Mouse (Mus musculus): Measurements from ENCODE around the gene Elof1. TPM values are rescaled to one million over a fixed set of nuclear protein-coding genes. Genes with fewer than 3 reads are reported as not detected.

Gene Elof1
- polyA plus RNA-seq, 1 experiment from 2014 or later: 217 TPM

DNA sequence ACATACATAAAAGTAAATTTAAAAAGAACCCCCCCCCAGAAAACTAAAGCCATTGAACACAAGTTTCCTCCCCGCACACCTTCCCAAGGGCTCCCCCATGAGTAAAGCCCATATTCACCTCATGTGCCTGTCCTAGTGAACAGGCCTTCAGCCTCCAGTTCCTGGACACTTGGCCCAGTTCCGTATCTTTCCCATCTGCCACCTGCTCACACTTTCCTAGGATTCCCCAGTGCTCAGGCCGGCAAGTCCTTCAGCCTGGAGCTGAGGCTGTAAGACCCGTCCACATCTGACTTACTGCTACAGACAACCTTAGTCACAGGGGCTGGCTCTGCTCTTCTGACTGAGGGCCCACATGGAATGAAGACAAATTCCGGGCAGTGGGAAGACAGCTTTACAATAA is 22.8 kb upstream of the Elof1 start:
- H3K9me3 ChIP-seq (ENCODE audit: control insufficient read depth, low read length): no peaks in the 10 kb centered on the region
- H3K36me3 ChIP-seq (ENCODE audit: control insufficient read depth, insufficient read depth, low read length): no peaks in the 10 kb centered on the region
- no peak overlapping the region for H3K4me3 ChIP-seq (ENCODE audit: low read depth, low read length)
- H3K9ac ChIP-seq (ENCODE audit: low read length): no peak overlapping the region
- DNase-seq (ENCODE audit: low spot score) (no peak), ATAC-seq (ENCODE audit: insufficient read depth, low FRiP score, low TSS enrichment) (no peak)
- H3K27ac ChIP-seq (ENCODE audit: low read depth, low read length): no peak overlapping the region
- H3K4me1 ChIP-seq (ENCODE audit: control insufficient read depth, insufficient read depth, low read length): peaks cover 5% of the 10 kb centered on the region; the same call in 1 of the 2 replicates
- no peak overlapping the region for H3K4me2 ChIP-seq (ENCODE audit: low read depth)
- WGBS: 87% methylated on average over 5 of the region's 5 CpGs
- H3K27me3 ChIP-seq (ENCODE audit: control insufficient read depth, insufficient read depth, low read length): no peaks in the 10 kb centered on the region

DNA sequence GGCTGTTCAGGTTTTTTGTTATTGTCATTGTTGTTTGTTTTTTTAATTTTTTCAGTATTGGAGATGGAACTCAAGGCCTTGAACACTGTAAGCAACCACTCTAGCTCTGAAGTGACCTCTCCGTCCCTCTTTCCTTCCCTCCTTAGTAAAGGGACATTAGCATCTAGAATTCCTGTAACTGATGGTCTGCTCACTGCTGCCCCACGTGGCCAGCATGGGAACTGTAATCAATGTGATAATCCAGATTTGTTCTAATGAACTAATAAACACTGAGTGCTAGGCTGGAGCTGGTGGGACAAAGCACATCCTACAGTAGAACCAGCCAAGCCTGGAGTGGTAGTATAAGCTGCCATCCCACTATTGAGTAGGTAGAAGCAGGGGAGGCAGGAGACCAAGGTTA is 21.5 kb upstream of the Elof1 start:
- Histone ChIP-seq H3K9ac (ENCODE audit: low read length) (no peak overlapping the region), H3K4me3 (ENCODE audit: low read depth, low read length) (no peak overlapping the region), H3K27ac (ENCODE audit: low read depth, low read length) (no peak overlapping the region), H3K9me3 (ENCODE audit: control insufficient read depth, low read length) (no peaks in the 10 kb centered on the region), H3K36me3 (ENCODE audit: control insufficient read depth, insufficient read depth, low read length) (no peaks in the 10 kb centered on the region), H3K4me2 (ENCODE audit: low read depth) (no peak overlapping the region), H3K27me3 (ENCODE audit: control insufficient read depth, insufficient read depth, low read length) (no peaks in the 10 kb centered on the region), H3K4me1 (ENCODE audit: control insufficient read depth, insufficient read depth, low read length) (peaks cover 5% of the 10 kb centered on the region; the same call in 1 of the 2 replicates)
- DNase-seq (ENCODE audit: low spot score): peak; percentile 55
- 26% methylated on average over 2 of the region's 2 CpGs for WGBS
- ATAC-seq (ENCODE audit: insufficient read depth, low FRiP score, low TSS enrichment): no peak

DNA sequence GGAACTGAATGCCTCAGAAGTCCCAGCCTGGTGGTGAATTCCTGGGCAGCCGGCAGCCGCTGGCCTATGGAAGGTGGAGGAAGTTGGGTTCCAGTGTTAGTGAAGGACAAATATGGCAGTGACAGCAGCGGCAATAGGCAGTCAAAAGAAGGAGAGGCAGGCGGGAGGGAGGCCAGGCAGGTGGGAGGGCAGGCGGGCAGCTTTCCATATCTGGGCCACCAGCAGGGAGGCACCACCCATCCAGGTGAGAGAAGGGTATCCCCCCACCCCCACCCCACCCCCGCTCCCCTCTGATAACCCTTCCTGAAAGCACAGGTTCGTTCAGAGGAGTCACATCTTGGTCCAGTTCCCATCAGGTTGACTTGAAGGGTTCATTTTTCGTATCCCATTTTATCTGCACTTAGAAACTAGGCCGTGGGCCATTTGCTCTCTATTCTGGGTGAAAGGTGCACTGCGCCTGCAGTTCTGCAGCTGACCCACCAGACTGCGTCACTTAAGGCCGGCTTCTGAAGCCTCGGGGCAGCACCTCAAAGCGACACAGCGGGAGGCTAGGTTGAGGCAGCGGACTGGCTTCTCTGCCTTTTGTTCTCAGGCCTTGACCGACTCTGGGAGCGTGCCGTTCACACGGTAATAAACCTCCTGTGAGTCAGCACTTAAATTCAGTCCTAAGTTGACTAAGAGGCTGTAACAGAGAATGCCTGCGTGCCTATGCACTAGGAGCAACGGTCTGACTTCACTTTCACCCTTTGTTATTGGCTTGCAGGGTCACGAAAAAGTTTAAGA is 20.0 kb upstream of the Elof1 start:
- Histone ChIP-seq H3K4me1 (ENCODE audit: control insufficient read depth, insufficient read depth, low read length) (peaks cover 5% of the 10 kb centered on the region; the same call in 1 of the 2 replicates), H3K27me3 (ENCODE audit: control insufficient read depth, insufficient read depth, low read length) (no peaks in the 10 kb centered on the region), H3K36me3 (ENCODE audit: control insufficient read depth, insufficient read depth, low read length) (no peaks in the 10 kb centered on the region), H3K4me2 (ENCODE audit: low read depth) (peak overlapping the region; percentile 19), H3K9me3 (ENCODE audit: control insufficient read depth, low read length) (no peaks in the 10 kb centered on the region), H3K9ac (ENCODE audit: low read length) (0 out of 2 replicates have a peak overlapping the region, but pooled peaks have one; percentile 5), H3K27ac (ENCODE audit: low read depth, low read length) (0 out of 2 replicates have a peak overlapping the region, but pooled peaks have one; percentile 34), H3K4me3 (ENCODE audit: low read depth, low read length) (no peak overlapping the region)
- DNase-seq (ENCODE audit: low spot score) (peak; percentile 68), ATAC-seq (ENCODE audit: insufficient read depth, low FRiP score, low TSS enrichment) (no peak)
- WGBS: 5% methylated on average over 23 of the region's 23 CpGs

- Histone ChIP-seq H3K4me2 (ENCODE audit: low read depth) (no peak within 1 kb of the TSS), H3K9ac (ENCODE audit: low read length) (no peak within 1 kb of the TSS), H3K36me3 (ENCODE audit: control insufficient read depth, insufficient read depth, low read length) (no peaks in the 10 kb centered on the region), H3K4me3 (ENCODE audit: low read depth, low read length) (no peak within 1 kb of the TSS), H3K4me1 (ENCODE audit: control insufficient read depth, insufficient read depth, low read length) (peaks cover 5% of the 10 kb centered on the region; the same call in 1 of the 2 replicates), H3K27ac (ENCODE audit: low read depth, low read length) (0 out of 2 replicates have a peak within 1 kb of the TSS, but pooled peaks have one; percentile 34), H3K27me3 (ENCODE audit: control insufficient read depth, insufficient read depth, low read length) (no peaks in the 10 kb centered on the region), H3K9me3 (ENCODE audit: control insufficient read depth, low read length) (no peaks in the 10 kb centered on the region)
- WGBS: 75% methylated on average over 7 of the region's 7 CpGs
- no peak for ATAC-seq (ENCODE audit: insufficient read depth, low FRiP score, low TSS enrichment)
- no peak for DNase-seq (ENCODE audit: low spot score)
Measured at GRCm38 (mm10) chr9:22135644-22136390, 18.8 kb upstream of the Elof1 start, which contains the start of gene Acp5. TSS of gene Acp5 (minus strand) at chr9:22135711.

DNA sequence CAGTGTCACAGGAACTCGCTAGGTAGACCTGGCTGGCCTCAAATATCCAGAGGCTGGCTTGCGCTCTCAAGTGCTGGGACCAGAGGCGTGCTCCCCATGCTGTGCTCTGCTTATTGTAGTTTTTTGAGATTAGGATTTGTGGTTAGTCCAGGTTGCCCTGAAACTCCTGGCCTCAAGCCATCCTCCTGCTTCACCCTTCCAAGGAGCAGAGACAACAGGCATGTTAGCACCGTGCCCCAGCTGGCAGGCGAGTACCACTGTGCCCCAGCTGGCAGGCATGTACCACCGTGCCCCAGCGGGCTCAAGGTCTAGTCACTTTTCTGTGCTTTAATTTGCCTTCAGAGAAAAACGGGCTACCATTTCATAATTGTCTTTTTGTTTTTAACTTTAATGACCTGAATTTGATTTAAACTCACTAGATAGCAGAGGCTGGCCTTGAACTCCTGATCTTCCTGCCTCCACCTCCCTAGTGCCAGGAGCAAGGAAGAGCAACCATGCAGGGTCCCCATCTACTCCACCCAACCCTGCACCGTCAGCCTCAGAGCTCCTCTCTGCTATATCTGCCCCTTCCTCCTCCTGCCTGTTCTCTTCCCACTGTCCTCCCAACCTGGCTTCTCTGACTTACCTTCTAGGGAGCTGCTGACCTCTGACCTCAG is 18.1 kb upstream of the Elof1 start:
- Histone ChIP-seq H3K36me3 (ENCODE audit: control insufficient read depth, insufficient read depth, low read length) (no peaks in the 10 kb centered on the region), H3K9me3 (ENCODE audit: control insufficient read depth, low read length) (no peaks in the 10 kb centered on the region), H3K4me1 (ENCODE audit: control insufficient read depth, insufficient read depth, low read length) (peaks cover 5% of the 10 kb centered on the region; the same call in 1 of the 2 replicates), H3K4me3 (ENCODE audit: low read depth, low read length) (no peak overlapping the region), H3K9ac (ENCODE audit: low read length) (no peak overlapping the region), H3K4me2 (ENCODE audit: low read depth) (no peak overlapping the region), H3K27me3 (ENCODE audit: control insufficient read depth, insufficient read depth, low read length) (no peaks in the 10 kb centered on the region), H3K27ac (ENCODE audit: low read depth, low read length) (no peak overlapping the region)
- WGBS: 83% methylated on average over 9 of the region's 9 CpGs
- ATAC-seq (ENCODE audit: insufficient read depth, low FRiP score, low TSS enrichment) (no peak), DNase-seq (ENCODE audit: low spot score) (no peak)

- H3K4me3 ChIP-seq (ENCODE audit: low read depth, low read length): no peak overlapping the region
- H3K4me2 ChIP-seq (ENCODE audit: low read depth): no peak overlapping the region
- H3K36me3 ChIP-seq (ENCODE audit: control insufficient read depth, insufficient read depth, low read length): no peaks in the 10 kb centered on the region
- no peaks in the 10 kb centered on the region for H3K27me3 ChIP-seq (ENCODE audit: control insufficient read depth, insufficient read depth, low read length)
- peaks cover 5% of the 10 kb centered on the region; the same call in 1 of the 2 replicates for H3K4me1 ChIP-seq (ENCODE audit: control insufficient read depth, insufficient read depth, low read length)
- no peak overlapping the region for H3K9ac ChIP-seq (ENCODE audit: low read length)
- 84% methylated on average over 7 of the region's 7 CpGs for WGBS
- no peaks in the 10 kb centered on the region for H3K9me3 ChIP-seq (ENCODE audit: control insufficient read depth, low read length)
- DNase-seq (ENCODE audit: low spot score) (no peak), ATAC-seq (ENCODE audit: insufficient read depth, low FRiP score, low TSS enrichment) (no peak)
- no peak overlapping the region for H3K27ac ChIP-seq (ENCODE audit: low read depth, low read length)
Measured at GRCm38 (mm10) chr9:22134246-22134890, 17.4 kb upstream of the Elof1 start.

DNA sequence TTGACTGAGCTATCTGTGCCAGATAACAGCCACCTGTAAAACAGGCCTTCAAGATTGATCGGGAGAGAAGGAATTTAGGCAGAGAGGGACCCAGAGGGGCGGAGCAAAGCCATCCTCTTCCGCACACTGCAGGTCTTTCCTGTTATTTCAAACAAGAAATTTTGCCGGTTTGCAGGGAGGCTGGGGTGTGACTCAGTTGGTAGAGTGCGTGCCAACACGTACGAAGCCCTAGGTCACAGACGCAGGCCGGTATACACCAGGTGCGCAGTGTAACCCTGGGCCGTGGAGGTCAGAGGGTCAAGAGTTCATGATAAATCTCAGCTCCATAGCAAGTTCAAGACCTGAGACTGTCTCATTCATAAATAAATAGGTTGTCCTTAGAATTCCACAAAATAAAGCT is 15.2 kb upstream of the Elof1 start:
- Histone ChIP-seq H3K27ac (ENCODE audit: low read depth, low read length) (no peak overlapping the region), H3K27me3 (ENCODE audit: control insufficient read depth, insufficient read depth, low read length) (no peaks in the 10 kb centered on the region), H3K9me3 (ENCODE audit: control insufficient read depth, low read length) (no peaks in the 10 kb centered on the region), H3K9ac (ENCODE audit: low read length) (no peak overlapping the region), H3K36me3 (ENCODE audit: control insufficient read depth, insufficient read depth, low read length) (no peaks in the 10 kb centered on the region), H3K4me3 (ENCODE audit: low read depth, low read length) (no peak overlapping the region), H3K4me1 (ENCODE audit: control insufficient read depth, insufficient read depth, low read length) (no peaks in the 10 kb centered on the region; the same call in 1 of the 2 replicates), H3K4me2 (ENCODE audit: low read depth) (no peak overlapping the region; the same call in 1 of the 2 replicates)
- WGBS: 43% methylated on average over 11 of the region's 11 CpGs
- no peak for ATAC-seq (ENCODE audit: insufficient read depth, low FRiP score, low TSS enrichment)
- no peak for DNase-seq (ENCODE audit: low spot score)
